Mouse (Mus musculus) spleen, adult 2 months (tissue): ENCODE measurements around the gene Sdf2l1.

Source experiments
- CTCF ChIP-seq: fragments of 200-500 bp; IDR thresholded peaks from 2 replicates; pipeline ENCODE4 v1.5.1; 2011; ENCODE audit warnings: mild to moderate bottlenecking, inconsistent platforms; ENCODE audit not compliant: insufficient read depth, insufficient read length, insufficient replicate concordance; ENCODE audit errors: extremely low read depth
- POLR2A ChIP-seq: fragments of 200-500 bp; IDR thresholded peaks from 2 replicates; pipeline ENCODE4 v1.6.1; 2011; ENCODE audit warnings: low read depth, low read length, inconsistent platforms

DNA sequence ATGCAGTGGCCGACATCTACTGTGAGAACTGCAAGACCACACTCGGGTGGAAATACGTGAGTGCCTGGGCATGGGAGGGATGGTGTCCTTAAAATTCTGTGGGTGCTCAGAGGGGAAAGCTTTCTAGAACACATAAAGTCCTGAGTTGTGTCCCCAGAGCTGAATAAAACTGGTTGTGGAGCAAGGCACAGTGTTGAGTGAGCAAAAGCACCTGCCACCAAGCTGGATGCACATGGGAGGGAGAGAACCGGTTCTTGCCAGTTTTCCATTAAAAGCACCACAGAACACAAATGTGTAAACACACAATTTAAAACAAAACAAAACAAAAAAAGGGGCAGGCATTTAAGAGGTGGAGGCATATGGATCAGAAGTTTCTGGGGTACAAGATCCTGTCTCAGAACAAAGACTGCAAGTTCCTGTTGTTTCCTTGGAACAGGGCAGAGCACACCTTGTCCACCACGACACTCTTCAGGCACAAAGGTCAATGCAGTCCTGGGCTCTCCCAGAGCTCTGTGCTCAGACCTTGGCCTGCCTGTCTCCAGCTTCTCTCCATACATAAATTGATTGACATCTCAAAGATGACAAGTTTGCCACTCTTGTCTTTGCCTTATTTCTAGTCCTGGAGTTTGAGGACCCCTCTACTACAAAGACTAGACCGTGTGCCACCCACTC lies 49.9 kb downstream of the Sdf2l1 start:
- no peak for TF ChIP-seq CTCF
- no peak for TF ChIP-seq POLR2A
